Mouse (Mus musculus) adrenal gland, adult 10 weeks (tissue): ENCODE results near the gene B430218F22Rik. TPM values are rescaled to one million over a fixed set of nuclear protein-coding genes. Genes with fewer than 3 reads are reported as not detected.

ENCODE experiments used
- polyA plus RNA-seq: library from polyadenylated mRNA; stranded (reverse); fragments of 350-450 nt; fragmentation: Illumina TruSeq; extraction: RNeasy Lipid Tissue Mini Kit (QIAGEN cat#74804); gene quantifications from one replicate; pipeline ENCODE4 v1.2.3, GENCODE M21; 2014; ENCODE audit warnings: low read depth, low replicate concordance

B430218F22Rik gene
- not detected for polyA plus RNA-seq

GRCm38 (mm10) chr13:118386511-118387447 lies at the start of gene B430218F22Rik, which contains the start of gene Mrps30:
B430218F22Rik (plus strand) TSS chr13:118386630.
Mrps30 (minus strand) TSS chr13:118387252.

Other genes with a start within 250 kb of the B430218F22Rik start
- 52.5 TPM for gene Mrps30, start 622 bp downstream of the B430218F22Rik start, polyA plus RNA-seq